Mouse (Mus musculus): Measurements from ENCODE around the gene Cep135.

The Cep135 gene

GRCm38 (mm10) chr5:76588551-76589283 is at the start of gene Cep135:
Gene Cep135 (plus strand): TSS chr5:76588698.
- peak; percentile 93 for DNase-seq (ENCODE audit: low spot score in 2 of 2)

GRCm38 (mm10) chr5:76540181-76540580 is 48.3 kb upstream of the Cep135 start:
- DNase-seq (ENCODE audit: low spot score in 2 of 2), result peak in 1 of 2 experiments; percentile 41

GRCm38 (mm10) chr5:76540842-76541241 is 47.7 kb upstream of the Cep135 start:
- DNase-seq (ENCODE audit: low spot score in 2 of 2), result no peak

GRCm38 (mm10) chr5:76543200-76543599 is 45.3 kb upstream of the Cep135 start:
- no peak for DNase-seq (ENCODE audit: low spot score in 2 of 2)

- DNase-seq (ENCODE audit: low spot score in 2 of 2), result no peak
Measured at GRCm38 (mm10) chr5:76550426-76550825, 38.1 kb upstream of the Cep135 start.

- DNase-seq (ENCODE audit: low spot score in 2 of 2), result peak; percentile 77 to 78
Measured at GRCm38 (mm10) chr5:76565321-76565720, 23.2 kb upstream of the Cep135 start.

GRCm38 (mm10) chr5:76574251-76574650 is 14.2 kb upstream of the Cep135 start:
- no peak for DNase-seq (ENCODE audit: low spot score in 2 of 2)

- DNase-seq (ENCODE audit: low spot score in 2 of 2), result no peak
Measured at GRCm38 (mm10) chr5:76577026-76577425, 11.5 kb upstream of the Cep135 start.

- DNase-seq (ENCODE audit: low spot score in 2 of 2), result no peak
Measured at GRCm38 (mm10) chr5:76585378-76585777, 3.1 kb upstream of the Cep135 start.

- DNase-seq (ENCODE audit: low spot score in 2 of 2), result no peak
Measured at GRCm38 (mm10) chr5:76589311-76589710, 813 bp downstream of the Cep135 start.

GRCm38 (mm10) chr5:76590009-76590408 is 1.5 kb downstream of the Cep135 start:
- no peak for DNase-seq (ENCODE audit: low spot score in 2 of 2)

- no peak for DNase-seq (ENCODE audit: low spot score in 2 of 2)
Measured at GRCm38 (mm10) chr5:76591885-76592284, 3.4 kb downstream of the Cep135 start.

GRCm38 (mm10) chr5:76609702-76610370 is 21.3 kb downstream of the Cep135 start:
- DNase-seq (ENCODE audit: low spot score in 2 of 2), result no peak

- no peak for DNase-seq (ENCODE audit: low spot score in 2 of 2)
Measured at GRCm38 (mm10) chr5:76612867-76613499, 24.5 kb downstream of the Cep135 start.

GRCm38 (mm10) chr5:76615276-76615675 is 26.8 kb downstream of the Cep135 start:
- peak; percentile 45 to 64 for DNase-seq (ENCODE audit: low spot score in 2 of 2)

- peak; percentile 32 to 62 for DNase-seq (ENCODE audit: low spot score in 2 of 2)
Measured at GRCm38 (mm10) chr5:76616196-76616747, 27.8 kb downstream of the Cep135 start.

GRCm38 (mm10) chr5:76618750-76619149 is 30.3 kb downstream of the Cep135 start:
- no peak for DNase-seq (ENCODE audit: low spot score in 2 of 2)

- DNase-seq (ENCODE audit: low spot score in 2 of 2), result no peak
Measured at GRCm38 (mm10) chr5:76623759-76624158, 35.3 kb downstream of the Cep135 start.

GRCm38 (mm10) chr5:76627770-76628169 is 39.3 kb downstream of the Cep135 start:
- DNase-seq (ENCODE audit: low spot score in 2 of 2), result no peak

- DNase-seq (ENCODE audit: low spot score in 2 of 2), result no peak
Measured at GRCm38 (mm10) chr5:76634012-76634411, 45.5 kb downstream of the Cep135 start.

GRCm38 (mm10) chr5:76635592-76635991 is 47.1 kb downstream of the Cep135 start:
- DNase-seq (ENCODE audit: low spot score in 2 of 2), result no peak

- DNase-seq (ENCODE audit: low spot score in 2 of 2), result no peak
Measured at GRCm38 (mm10) chr5:76642076-76642475, 53.6 kb downstream of the Cep135 start.
